In the genomic region with DNA sequence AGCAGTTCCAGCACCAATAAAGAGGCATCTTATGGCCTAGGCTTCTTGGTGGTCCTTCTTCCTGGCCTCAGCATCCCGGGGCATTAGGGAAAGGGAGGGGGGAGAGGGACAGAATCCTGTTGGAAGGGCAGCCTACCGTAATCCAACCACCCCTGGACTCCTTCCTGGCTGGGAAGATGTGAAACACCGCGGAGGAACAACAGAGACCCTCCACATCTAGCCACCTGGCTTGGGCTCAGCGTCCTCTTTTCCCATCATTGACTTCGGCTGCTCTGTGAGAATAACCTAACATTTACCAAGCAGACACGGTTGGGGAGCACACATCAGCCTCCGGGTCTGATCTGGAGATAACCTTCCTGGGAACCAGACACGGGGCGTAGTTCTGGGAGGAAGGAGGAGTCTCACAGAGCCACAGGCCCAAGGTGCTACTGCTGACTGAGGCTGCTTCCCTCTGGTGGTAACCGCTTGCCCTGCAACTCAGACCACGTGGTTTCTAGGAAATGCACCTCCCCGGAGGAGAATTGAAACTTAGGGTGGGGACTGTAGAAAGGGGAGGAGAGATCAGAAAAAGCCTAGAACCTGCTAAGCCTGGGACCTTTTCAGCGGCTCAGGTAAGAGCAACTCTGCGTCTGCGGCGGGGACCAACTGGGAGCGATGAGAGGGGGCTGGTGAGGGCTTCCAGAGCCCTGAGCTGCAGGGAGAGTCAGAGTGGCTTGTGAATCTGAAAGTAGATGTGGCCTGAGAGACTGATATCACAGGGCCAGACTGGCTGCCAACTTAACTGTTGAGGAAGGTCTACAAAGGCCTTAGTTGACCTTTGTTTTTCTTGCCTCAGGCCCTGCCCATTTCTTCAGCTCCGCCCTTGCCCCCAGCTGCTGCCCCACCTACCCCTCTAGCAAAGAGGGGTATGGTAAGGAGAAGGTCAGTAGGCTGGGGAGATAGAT, we compare ENCODE assay signal across 8 mouse cellular contexts. TPM values are rescaled to one million over a fixed set of nuclear protein-coding genes. Genes with fewer than 3 reads are reported as not detected.
DNase-seq lines count a peak whose midpoint lies in the region; ATAC-seq and TF ChIP-seq lines count a peak whose summit lies in the region.

No protein-coding gene starts in this region.

- H3K27ac ChIP-seq in bone marrow, adult 2 months (ENCODE audit: control insufficient read depth, insufficient read depth, low read depth, low read length, poor library complexity) = peak overlapping the region; percentile 95
- H3K27ac ChIP-seq in embryonic facial prominence, embryonic 15.5 days (replicated peaks) = peak overlapping the region; percentile 63
- peak overlapping the region; percentile 21; the same call in 1 of the 2 replicates for H3K27ac ChIP-seq in limb, embryonic 14.5 days (replicated peaks; ENCODE audit: low read depth, low read length)
- H3K27ac ChIP-seq in midbrain, postnatal 0 days (ENCODE audit: low read depth, low read length) = peak overlapping the region; percentile 68

- peak; percentile 47 for TF ChIP-seq POLR2A in bone marrow, adult 2 months (IDR thresholded peaks at IDR 0.05; ENCODE audit: borderline replicate concordance, control insufficient read depth, low read depth, low read length)
- TF ChIP-seq POLR2A in limb, embryonic 14.5 days (IDR thresholded peaks at IDR 0.05; ENCODE audit: borderline replicate concordance, extremely low read depth, insufficient read depth, insufficient read length) = no peak

- ATAC-seq in embryonic facial prominence, embryonic 15.5 days (ENCODE audit: insufficient number of reproducible peaks, low FRiP score, low TSS enrichment, low read depth) = peak; percentile 86
- peak; percentile 94 for ATAC-seq in limb, embryonic 14.5 days (ENCODE audit: low FRiP score, low read depth)
- peak; percentile 90 for ATAC-seq in midbrain, postnatal 0 days (ENCODE audit: low FRiP score)

- no peaks in the 10 kb centered on the region for H3K9me3 ChIP-seq in embryonic facial prominence, embryonic 15.5 days (replicated peaks)
- no peaks in the 10 kb centered on the region for H3K9me3 ChIP-seq in limb, embryonic 14.5 days (ENCODE audit: control insufficient read depth, low read length)
- H3K9me3 ChIP-seq in midbrain, postnatal 0 days (ENCODE audit: low read length) = no peaks in the 10 kb centered on the region

- peaks cover 7% of the 10 kb centered on the region; the same call in 1 of the 2 replicates for H3K4me1 ChIP-seq in bone marrow, adult 2 months (ENCODE audit: control insufficient read depth, insufficient read depth, low read length)
- H3K4me1 ChIP-seq in embryonic facial prominence, embryonic 15.5 days = peaks cover 19% of the 10 kb centered on the region
- H3K4me1 ChIP-seq in limb, embryonic 14.5 days (ENCODE audit: control insufficient read depth, insufficient read depth, low read length) = peaks cover 5% of the 10 kb centered on the region
- no peaks in the 10 kb centered on the region for H3K4me1 ChIP-seq in midbrain, postnatal 0 days (ENCODE audit: insufficient read depth, low read length)

- H3K4me2 ChIP-seq in embryonic facial prominence, embryonic 15.5 days (replicated peaks) = peak overlapping the region; percentile 45
- H3K4me2 ChIP-seq in limb, embryonic 14.5 days (replicated peaks; ENCODE audit: low read depth, low read length, severe bottlenecking) = peak overlapping the region; percentile 49
- peak overlapping the region; percentile 52 for H3K4me2 ChIP-seq in midbrain, postnatal 0 days (ENCODE audit: low read depth, low read length, poor library complexity, severe bottlenecking)

- peak overlapping the region; percentile 2; the same call in 1 of the 2 replicates for H3K9ac ChIP-seq in embryonic facial prominence, embryonic 15.5 days
- H3K9ac ChIP-seq in limb, embryonic 14.5 days (ENCODE audit: low read depth, low read length, severe bottlenecking) = peak overlapping the region; percentile 25; the same call in 1 of the 2 replicates
- peak overlapping the region; percentile 51; the same call in 1 of the 2 replicates for H3K9ac ChIP-seq in midbrain, postnatal 0 days (replicated peaks; ENCODE audit: low read length, poor library complexity, severe bottlenecking)

- no peaks in the 10 kb centered on the region for H3K27me3 ChIP-seq in embryonic facial prominence, embryonic 15.5 days
- no peaks in the 10 kb centered on the region for H3K27me3 ChIP-seq in limb, embryonic 14.5 days (ENCODE audit: control insufficient read depth, insufficient read depth, low read length)
- no peaks in the 10 kb centered on the region for H3K27me3 ChIP-seq in midbrain, postnatal 0 days (ENCODE audit: insufficient read depth, low read length)

- peak; percentile 97 for DNase-seq in 416B (ENCODE audit: low read depth)
- DNase-seq in heart, adult 8-10 months (ENCODE audit: low spot score) = peak; percentile 95
- peak; percentile 98 for DNase-seq in kidney, adult 9 months
- peak; percentile 92 for DNase-seq in limb, embryonic 14.5 days (ENCODE audit: low spot score)
- peak; percentile 91 for DNase-seq in midbrain, postnatal 0 days (ENCODE audit: low spot score)
- DNase-seq in spleen, postnatal 14 days (ENCODE audit: low spot score in 2 of 2) = peak; percentile 91 to 92

- under 1% methylated on average over 19 of the region's 19 CpGs for WGBS in bone marrow, adult 2 months
- 14% methylated on average over 19 of the region's 19 CpGs for WGBS in embryonic facial prominence, embryonic 15.5 days
- WGBS in limb, embryonic 14.5 days = 16% methylated on average over 18 of the region's 19 CpGs
- 18% methylated on average over 19 of the region's 19 CpGs for WGBS in midbrain, postnatal 0 days

- H3K4me3 ChIP-seq in bone marrow, adult 2 months (replicated peaks; ENCODE audit: control insufficient read depth, low read depth, low read length) = peak overlapping the region; percentile 77
- peak overlapping the region; percentile 39 for H3K4me3 ChIP-seq in embryonic facial prominence, embryonic 15.5 days (replicated peaks)
- peak overlapping the region; percentile 33 for H3K4me3 ChIP-seq in limb, embryonic 14.5 days (replicated peaks; ENCODE audit: low read length)
- H3K4me3 ChIP-seq in midbrain, postnatal 0 days (ENCODE audit: low read depth, low read length) = peak overlapping the region; percentile 29

- peaks cover 75% of the 10 kb centered on the region for H3K36me3 ChIP-seq in embryonic facial prominence, embryonic 15.5 days
- H3K36me3 ChIP-seq in limb, embryonic 14.5 days (ENCODE audit: control insufficient read depth, insufficient read depth, low read length) = peaks cover 73% of the 10 kb centered on the region
- H3K36me3 ChIP-seq in midbrain, postnatal 0 days (ENCODE audit: insufficient read depth, low read length) = peaks cover 73% of the 10 kb centered on the region

- peak; percentile 98 for TF ChIP-seq CTCF in bone marrow, adult 2 months (IDR thresholded peaks at IDR 0.05; ENCODE audit: control insufficient read depth, insufficient read depth, low read length)
- TF ChIP-seq CTCF in midbrain, postnatal 0 days (IDR thresholded peaks at IDR 0.05) = peak; percentile 95

RNA-seq across cellular contexts. Expression of gene Irf9, which starts 0.5 kb away (rescaled TPM):
- 60.8 and 84.3 TPM in 2 replicates for polyA plus RNA-seq in bone marrow, adult 2 months (2011; ENCODE audit: insufficient read depth, insufficient read length, low replicate concordance, missing spikeins)
- polyA plus RNA-seq in embryonic facial prominence, embryonic 15.5 days (2015; fragmentation: Nextera tagmentation; extraction: Ambion mirVana) = 12.8 and 17.3 TPM in 2 replicates
- total RNA-seq in heart, adult 8-10 months (2022) = 1 to 10 TPM; 7.2 to 8.9 (median 8.4) TPM
- polyA plus RNA-seq in limb, embryonic 14.5 days (2012; rRNA removed) = 21.0 and 26.4 TPM in 2 replicates
- polyA plus RNA-seq in limb, embryonic 14.5 days (2014; fragmentation: Nextera tagmentation; extraction: Ambion mirVana) = 9.8 and 11.3 TPM in 2 replicates
- 17.1 and 18.2 TPM in 2 replicates for total RNA-seq in midbrain, postnatal 0 days (2014; rRNA removed)
- polyA plus RNA-seq in midbrain, postnatal 0 days (2015; fragmentation: Nextera tagmentation; extraction: Ambion mirVana) = 7.4 and 8.3 TPM in 2 replicates

RNA-seq across cellular contexts. Expression of gene Rnf31, which starts 12.4 kb away (rescaled TPM):
- 79.5 and 160 TPM in 2 replicates for polyA plus RNA-seq in bone marrow, adult 2 months (2011; ENCODE audit: insufficient read depth, insufficient read length, low replicate concordance, missing spikeins)
- polyA plus RNA-seq in embryonic facial prominence, embryonic 15.5 days (2015; fragmentation: Nextera tagmentation; extraction: Ambion mirVana) = 17.9 and 18.1 TPM in 2 replicates
- 10 to 100 TPM; 23.9 to 29.1 (median 26.9) TPM for total RNA-seq in heart, adult 8-10 months (2022)
- 23.0 and 34.1 TPM in 2 replicates for polyA plus RNA-seq in limb, embryonic 14.5 days (2012; rRNA removed)
- polyA plus RNA-seq in limb, embryonic 14.5 days (2014; fragmentation: Nextera tagmentation; extraction: Ambion mirVana) = 13.1 and 18.1 TPM in 2 replicates
- total RNA-seq in midbrain, postnatal 0 days (2014; rRNA removed) = 19.8 and 26.7 TPM in 2 replicates
- 20.4 and 23.0 TPM in 2 replicates for polyA plus RNA-seq in midbrain, postnatal 0 days (2015; fragmentation: Nextera tagmentation; extraction: Ambion mirVana)

RNA-seq across cellular contexts. Expression of gene Psme2, which starts 13.0 kb away (rescaled TPM):
- 152 and 175 TPM in 2 replicates for polyA plus RNA-seq in bone marrow, adult 2 months (2011; ENCODE audit: insufficient read depth, insufficient read length, low replicate concordance, missing spikeins)
- 238 and 259 TPM in 2 replicates for polyA plus RNA-seq in embryonic facial prominence, embryonic 15.5 days (2015; fragmentation: Nextera tagmentation; extraction: Ambion mirVana)
- 100 to 1,000 TPM in 3 of 4 experiments, 10 to 100 TPM in 1; 92.6 to 112 (median 108) TPM for total RNA-seq in heart, adult 8-10 months (2022)
- 75.8 and 78.5 TPM in 2 replicates for polyA plus RNA-seq in limb, embryonic 14.5 days (2012; rRNA removed)
- 239 and 245 TPM in 2 replicates for polyA plus RNA-seq in limb, embryonic 14.5 days (2014; fragmentation: Nextera tagmentation; extraction: Ambion mirVana)
- 62.8 and 69.6 TPM in 2 replicates for total RNA-seq in midbrain, postnatal 0 days (2014; rRNA removed)
- polyA plus RNA-seq in midbrain, postnatal 0 days (2015; fragmentation: Nextera tagmentation; extraction: Ambion mirVana) = 157 and 184 TPM in 2 replicates

RNA-seq across cellular contexts. Expression of gene Rec8, which starts 13.9 kb away (rescaled TPM):
- 13.2 and 28.5 TPM in 2 replicates for polyA plus RNA-seq in bone marrow, adult 2 months (2011; ENCODE audit: insufficient read depth, insufficient read length, low replicate concordance, missing spikeins)
- 2.3 and 2.9 TPM in 2 replicates for polyA plus RNA-seq in embryonic facial prominence, embryonic 15.5 days (2015; fragmentation: Nextera tagmentation; extraction: Ambion mirVana)
- 1 to 10 TPM in 1 of 4 experiments, under 1 TPM in 3; 0.53 to 1.4 (median 0.67) TPM for total RNA-seq in heart, adult 8-10 months (2022)
- 8.9 and 9.6 TPM in 2 replicates for polyA plus RNA-seq in limb, embryonic 14.5 days (2012; rRNA removed)
- polyA plus RNA-seq in limb, embryonic 14.5 days (2014; fragmentation: Nextera tagmentation; extraction: Ambion mirVana) = 2.4 and 2.8 TPM in 2 replicates
- total RNA-seq in midbrain, postnatal 0 days (2014; rRNA removed) = 6.0 and 11.1 TPM in 2 replicates
- 7.6 and 8.7 TPM in 2 replicates for polyA plus RNA-seq in midbrain, postnatal 0 days (2015; fragmentation: Nextera tagmentation; extraction: Ambion mirVana)

RNA-seq across cellular contexts. Expression of gene Emc9, which starts 18.8 kb away (rescaled TPM):
- polyA plus RNA-seq in bone marrow, adult 2 months (2011; ENCODE audit: insufficient read depth, insufficient read length, low replicate concordance, missing spikeins) = 12.3 and 48.5 TPM in 2 replicates
- 9.7 and 11.6 TPM in 2 replicates for polyA plus RNA-seq in embryonic facial prominence, embryonic 15.5 days (2015; fragmentation: Nextera tagmentation; extraction: Ambion mirVana)
- 10 to 100 TPM; 65.0 to 75.0 (median 68.2) TPM for total RNA-seq in heart, adult 8-10 months (2022)
- polyA plus RNA-seq in limb, embryonic 14.5 days (2012; rRNA removed) = 6.6 and 6.9 TPM in 2 replicates
- 6.5 and 7.0 TPM in 2 replicates for polyA plus RNA-seq in limb, embryonic 14.5 days (2014; fragmentation: Nextera tagmentation; extraction: Ambion mirVana)
- 36.3 and 38.9 TPM in 2 replicates for total RNA-seq in midbrain, postnatal 0 days (2014; rRNA removed)
- polyA plus RNA-seq in midbrain, postnatal 0 days (2015; fragmentation: Nextera tagmentation; extraction: Ambion mirVana) = 74.3 and 78.8 TPM in 2 replicates

Comparison
In these comparisons a context has a peak if more than half of its experiments do, and no peak if none do; other contexts are left out.
1. Peak in every context shown above with its lines: DNase-seq, ATAC-seq, H3K4me3 ChIP-seq and H3K27ac ChIP-seq.
2. H3K27ac ChIP-seq: peak in every context shown above with its lines; median percentile 95 in bone marrow, adult 2 months; 68 in midbrain, postnatal 0 days; 63 in embryonic facial prominence, embryonic 15.5 days; 21 in limb, embryonic 14.5 days.